Mouse (Mus musculus): ENCODE measurements around the gene Acsbg2. TPM values are rescaled to one million over a fixed set of nuclear protein-coding genes. Genes with fewer than 3 reads are reported as not detected.
A peak's percentile ranks its signal among the peaks of the same experiment; 100 is the strongest.

Acsbg2 gene
- total RNA-seq, 1 experiment = 0.58 TPM

DNA sequence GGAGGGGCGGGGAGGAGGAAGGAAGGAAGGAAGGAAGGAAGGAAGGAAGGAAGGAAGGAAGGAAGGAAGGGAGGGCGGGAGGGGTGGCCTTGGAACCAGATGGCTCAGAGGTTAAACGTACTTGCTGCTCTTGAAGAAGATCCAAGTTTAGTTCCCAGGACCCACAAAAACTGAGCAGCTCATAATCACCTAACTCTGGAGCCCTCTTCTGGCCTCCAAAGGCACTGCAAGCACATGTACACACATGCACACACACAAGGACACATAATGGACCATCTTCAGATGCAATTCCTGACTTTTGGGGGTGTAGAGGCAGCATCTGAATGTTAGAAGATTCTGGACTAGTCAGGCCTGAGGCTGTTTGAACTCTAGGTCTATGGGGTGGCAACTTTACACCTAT is 13.8 kb upstream of the Acsbg2 start:
- H3K9ac ChIP-seq (ENCODE audit: insufficient read depth, low read depth, low read length, poor library complexity, severe bottlenecking) = no peak overlapping the region
- no peak for TF ChIP-seq ZNF384 (IDR thresholded peaks at IDR 0.05; ENCODE audit: low read depth, low read length)
- peak; percentile 64 for TF ChIP-seq ZC3H11A (IDR thresholded peaks at IDR 0.05; ENCODE audit: borderline replicate concordance, low read depth, low read length)
- H3K9me3 ChIP-seq (ENCODE audit: control insufficient read depth, insufficient read depth, low read depth, low read length) = no peaks in the 10 kb centered on the region
- in situ Hi-C loops (cut with MboI; ENCODE audit: low sequenced_read_pairs in 2 of 2, unreplicated experiment in 2 of 2) = no loop called here
- H3K4me1 ChIP-seq (ENCODE audit: control insufficient read depth in 2 of 2, insufficient read depth in 2 of 2, low read length in 2 of 2, poor library complexity in 1 of 2) = peaks cover 4 to 10% of the 10 kb centered on the region in 2 experiments
- peaks cover 26% of the 10 kb centered on the region for H3K36me3 ChIP-seq (ENCODE audit: control insufficient read depth, insufficient read depth, low read length, poor library complexity, severe bottlenecking)
- peak overlapping the region; percentile 36; the same call in 1 of the 2 replicates for H3K27ac ChIP-seq (ENCODE audit: insufficient read depth, low read depth, low read length, poor library complexity, severe bottlenecking)
- no peak for DNase-seq (ENCODE audit: low read depth, low spot score)
- H3K4me3 ChIP-seq (ENCODE audit: insufficient read depth in 1 of 2, low read depth in 1 of 2, low read length in 2 of 2, poor library complexity in 1 of 2, severe bottlenecking in 1 of 2) = no peak overlapping the region

DNA sequence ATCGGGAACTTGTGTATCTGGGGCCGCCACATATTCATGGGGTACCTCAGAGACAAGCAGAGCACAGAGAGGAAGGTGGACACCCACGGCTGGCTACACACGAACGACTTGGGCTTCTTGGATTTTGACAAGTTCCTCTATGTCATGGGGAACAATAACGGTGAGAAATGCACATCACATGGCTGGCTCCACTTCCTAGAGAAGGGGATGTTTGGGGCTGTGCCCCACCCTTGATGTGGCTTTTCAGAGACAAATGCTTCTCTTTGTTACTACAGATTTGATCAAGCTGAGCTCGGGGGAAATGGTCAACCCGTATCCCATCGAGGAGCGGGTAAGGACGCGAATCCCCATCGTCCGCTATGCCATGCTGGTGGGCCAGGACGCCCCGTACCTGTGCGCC is 10.6 kb upstream of the Acsbg2 start:
- Histone ChIP-seq H3K27ac (ENCODE audit: insufficient read depth, low read depth, low read length, poor library complexity, severe bottlenecking) (peak overlapping the region; percentile 87), H3K36me3 (ENCODE audit: control insufficient read depth, insufficient read depth, low read length, poor library complexity, severe bottlenecking) (peaks cover 11% of the 10 kb centered on the region), H3K4me1 (ENCODE audit: control insufficient read depth in 2 of 2, insufficient read depth in 2 of 2, low read length in 2 of 2, poor library complexity in 1 of 2) (peaks cover 4 to 19% of the 10 kb centered on the region in 2 experiments), H3K4me3 (ENCODE audit: insufficient read depth in 1 of 2, low read depth in 1 of 2, low read length in 2 of 2, poor library complexity in 1 of 2, severe bottlenecking in 1 of 2) (peak overlapping the region; percentile 6 to 43; a peak in 3 of 4 replicates), H3K9ac (ENCODE audit: insufficient read depth, low read depth, low read length, poor library complexity, severe bottlenecking) (peak overlapping the region; percentile 63; the same call in 1 of the 2 replicates), H3K9me3 (ENCODE audit: control insufficient read depth, insufficient read depth, low read depth, low read length) (no peaks in the 10 kb centered on the region)
- no peak for TF ChIP-seq ZNF384 (IDR thresholded peaks at IDR 0.05; ENCODE audit: low read depth, low read length)
- TF ChIP-seq ZC3H11A (IDR thresholded peaks at IDR 0.05; ENCODE audit: borderline replicate concordance, low read depth, low read length) = no peak
- no peak for TF ChIP-seq CHD2 (IDR thresholded peaks at IDR 0.05; ENCODE audit: low read depth, low read length)
- TF ChIP-seq HCFC1 (IDR thresholded peaks at IDR 0.05; ENCODE audit: borderline replicate concordance, insufficient read depth, low read length) = no peak
- no peak for TF ChIP-seq MAFK (IDR thresholded peaks at IDR 0.05; ENCODE audit: insufficient read depth, low read depth, low read length)
- in situ Hi-C loops (cut with MboI; ENCODE audit: low sequenced_read_pairs in 2 of 2, unreplicated experiment in 2 of 2) = no loop called here
- DNase-seq (ENCODE audit: low read depth, low spot score) = no peak

DNA sequence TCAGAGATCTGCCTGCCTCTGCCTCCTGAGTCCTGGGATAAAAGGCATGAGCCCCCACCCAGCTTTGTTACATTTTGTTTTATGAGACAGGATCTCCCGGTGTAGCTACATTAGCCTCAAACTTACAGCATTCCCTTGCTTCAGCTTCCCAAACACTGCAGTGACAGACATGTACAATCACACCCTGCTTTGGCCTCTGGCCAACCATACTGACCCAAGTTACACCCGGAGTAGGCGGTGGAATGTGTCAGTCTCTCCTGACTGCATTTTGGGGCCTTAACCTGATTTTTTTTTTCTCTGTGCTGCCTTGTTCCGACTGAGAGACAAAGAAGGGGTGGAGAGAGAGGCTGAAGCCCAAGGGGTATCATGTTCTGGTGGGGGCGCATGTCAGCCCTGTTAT is 10.1 kb upstream of the Acsbg2 start:
- peak overlapping the region; percentile 87; the same call in 1 of the 2 replicates for H3K27ac ChIP-seq (ENCODE audit: insufficient read depth, low read depth, low read length, poor library complexity, severe bottlenecking)
- peaks cover 4 to 19% of the 10 kb centered on the region in 2 experiments for H3K4me1 ChIP-seq (ENCODE audit: control insufficient read depth in 2 of 2, insufficient read depth in 2 of 2, low read length in 2 of 2, poor library complexity in 1 of 2)
- H3K36me3 ChIP-seq (ENCODE audit: control insufficient read depth, insufficient read depth, low read length, poor library complexity, severe bottlenecking) = peaks cover 11% of the 10 kb centered on the region
- TF ChIP-seq ZC3H11A (IDR thresholded peaks at IDR 0.05; ENCODE audit: borderline replicate concordance, low read depth, low read length) (no peak), CHD2 (IDR thresholded peaks at IDR 0.05; ENCODE audit: low read depth, low read length) (no peak), HCFC1 (IDR thresholded peaks at IDR 0.05; ENCODE audit: borderline replicate concordance, insufficient read depth, low read length) (no peak), MAFK (IDR thresholded peaks at IDR 0.05; ENCODE audit: insufficient read depth, low read depth, low read length) (no peak), ZNF384 (IDR thresholded peaks at IDR 0.05; ENCODE audit: low read depth, low read length) (no peak)
- peak overlapping the region in 1 of 2 experiments; percentile 43; a peak in 1 of 4 replicates for H3K4me3 ChIP-seq (ENCODE audit: insufficient read depth in 1 of 2, low read depth in 1 of 2, low read length in 2 of 2, poor library complexity in 1 of 2, severe bottlenecking in 1 of 2)
- no peaks in the 10 kb centered on the region for H3K9me3 ChIP-seq (ENCODE audit: control insufficient read depth, insufficient read depth, low read depth, low read length)
- H3K9ac ChIP-seq (ENCODE audit: insufficient read depth, low read depth, low read length, poor library complexity, severe bottlenecking) = peak overlapping the region; percentile 63; the same call in 1 of the 2 replicates
- in situ Hi-C loops (cut with MboI; ENCODE audit: low sequenced_read_pairs in 2 of 2, unreplicated experiment in 2 of 2) = no loop called here
- DNase-seq (ENCODE audit: low read depth, low spot score) = no peak

DNA sequence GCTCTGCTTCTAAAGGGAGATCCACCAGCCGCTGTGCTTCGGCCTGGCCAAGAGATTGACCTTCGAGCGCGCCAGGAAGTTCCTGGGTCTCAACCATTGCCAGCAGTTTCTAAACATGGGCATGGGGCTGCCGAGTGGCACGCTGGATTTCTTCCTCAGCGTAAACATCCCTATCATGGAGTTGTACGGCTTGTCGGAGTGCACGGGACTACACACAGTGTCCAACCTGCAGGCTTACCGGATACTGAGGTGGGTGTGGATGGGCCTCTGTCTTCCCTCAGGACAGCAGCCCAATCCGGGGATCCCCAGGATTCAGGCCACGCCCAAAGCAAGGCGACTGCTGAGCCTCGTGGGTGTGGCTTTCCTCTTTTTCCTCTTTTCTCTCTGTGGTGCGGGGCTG is 9.4 kb upstream of the Acsbg2 start:
- TF ChIP-seq MAFK (IDR thresholded peaks at IDR 0.05; ENCODE audit: insufficient read depth, low read depth, low read length) (no peak), CHD2 (IDR thresholded peaks at IDR 0.05; ENCODE audit: low read depth, low read length) (no peak), HCFC1 (IDR thresholded peaks at IDR 0.05; ENCODE audit: borderline replicate concordance, insufficient read depth, low read length) (no peak), ZNF384 (IDR thresholded peaks at IDR 0.05; ENCODE audit: low read depth, low read length) (no peak), ZC3H11A (IDR thresholded peaks at IDR 0.05; ENCODE audit: borderline replicate concordance, low read depth, low read length) (no peak)
- Histone ChIP-seq H3K27ac (ENCODE audit: insufficient read depth, low read depth, low read length, poor library complexity, severe bottlenecking) (peak overlapping the region; percentile 70; the same call in 1 of the 2 replicates), H3K36me3 (ENCODE audit: control insufficient read depth, insufficient read depth, low read length, poor library complexity, severe bottlenecking) (peaks cover 11% of the 10 kb centered on the region), H3K9me3 (ENCODE audit: control insufficient read depth, insufficient read depth, low read depth, low read length) (no peaks in the 10 kb centered on the region), H3K4me1 (ENCODE audit: control insufficient read depth in 2 of 2, insufficient read depth in 2 of 2, low read length in 2 of 2, poor library complexity in 1 of 2) (peaks cover 4 to 21% of the 10 kb centered on the region in 2 experiments), H3K9ac (ENCODE audit: insufficient read depth, low read depth, low read length, poor library complexity, severe bottlenecking) (peak overlapping the region; percentile 67; the same call in 1 of the 2 replicates), H3K4me3 (ENCODE audit: insufficient read depth in 1 of 2, low read depth in 1 of 2, low read length in 2 of 2, poor library complexity in 1 of 2, severe bottlenecking in 1 of 2) (peak overlapping the region; percentile 38 to 60)
- in situ Hi-C loops (cut with MboI; ENCODE audit: low sequenced_read_pairs in 2 of 2, unreplicated experiment in 2 of 2) = no loop called here
- peak; percentile 63 for DNase-seq (ENCODE audit: low read depth, low spot score)

DNA sequence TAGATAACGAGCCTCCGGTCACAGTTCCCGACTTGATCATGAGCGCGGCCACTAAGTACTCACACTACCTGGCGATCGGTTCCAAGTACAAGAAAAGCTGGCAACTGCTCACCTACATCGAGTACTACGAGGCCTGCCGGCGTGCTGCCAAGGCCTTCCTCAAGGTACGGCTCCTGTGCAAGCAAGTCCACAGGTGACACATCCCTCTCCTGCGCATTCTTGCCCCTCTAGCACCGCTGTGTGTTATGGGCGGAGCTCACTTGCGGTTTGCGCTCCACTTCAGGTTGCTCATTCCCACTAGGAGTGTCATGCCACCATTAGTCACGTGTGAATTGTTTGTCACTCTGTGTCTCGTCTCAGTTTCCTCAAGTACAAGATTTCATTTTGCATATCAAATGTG is 3.2 kb upstream of the Acsbg2 start:
- Histone ChIP-seq H3K9ac (ENCODE audit: insufficient read depth, low read depth, low read length, poor library complexity, severe bottlenecking) (peak overlapping the region; percentile 73), H3K36me3 (ENCODE audit: control insufficient read depth, insufficient read depth, low read length, poor library complexity, severe bottlenecking) (no peaks in the 10 kb centered on the region), H3K9me3 (ENCODE audit: control insufficient read depth, insufficient read depth, low read depth, low read length) (no peaks in the 10 kb centered on the region), H3K4me3 (ENCODE audit: insufficient read depth in 1 of 2, low read depth in 1 of 2, low read length in 2 of 2, poor library complexity in 1 of 2, severe bottlenecking in 1 of 2) (peak overlapping the region in 1 of 2 experiments; percentile 53; a peak in 2 of 4 replicates), H3K4me1 (ENCODE audit: control insufficient read depth in 2 of 2, insufficient read depth in 2 of 2, low read length in 2 of 2, poor library complexity in 1 of 2) (peaks cover 10 to 25% of the 10 kb centered on the region in 2 experiments; a peak in 3 of 4 replicates), H3K27ac (ENCODE audit: insufficient read depth, low read depth, low read length, poor library complexity, severe bottlenecking) (peak overlapping the region; percentile 82)
- no peak for DNase-seq (ENCODE audit: low read depth, low spot score)
- TF ChIP-seq HCFC1 (IDR thresholded peaks at IDR 0.05; ENCODE audit: borderline replicate concordance, insufficient read depth, low read length) (peak; percentile 40; the same call in 1 of the 2 replicates), ZNF384 (IDR thresholded peaks at IDR 0.05; ENCODE audit: low read depth, low read length) (no peak)
- in situ Hi-C loops (cut with MboI; ENCODE audit: low sequenced_read_pairs in 2 of 2, unreplicated experiment in 2 of 2) = no loop called here
